Mouse (Mus musculus): ENCODE measurements around the gene Hdgfl2.

DNA sequence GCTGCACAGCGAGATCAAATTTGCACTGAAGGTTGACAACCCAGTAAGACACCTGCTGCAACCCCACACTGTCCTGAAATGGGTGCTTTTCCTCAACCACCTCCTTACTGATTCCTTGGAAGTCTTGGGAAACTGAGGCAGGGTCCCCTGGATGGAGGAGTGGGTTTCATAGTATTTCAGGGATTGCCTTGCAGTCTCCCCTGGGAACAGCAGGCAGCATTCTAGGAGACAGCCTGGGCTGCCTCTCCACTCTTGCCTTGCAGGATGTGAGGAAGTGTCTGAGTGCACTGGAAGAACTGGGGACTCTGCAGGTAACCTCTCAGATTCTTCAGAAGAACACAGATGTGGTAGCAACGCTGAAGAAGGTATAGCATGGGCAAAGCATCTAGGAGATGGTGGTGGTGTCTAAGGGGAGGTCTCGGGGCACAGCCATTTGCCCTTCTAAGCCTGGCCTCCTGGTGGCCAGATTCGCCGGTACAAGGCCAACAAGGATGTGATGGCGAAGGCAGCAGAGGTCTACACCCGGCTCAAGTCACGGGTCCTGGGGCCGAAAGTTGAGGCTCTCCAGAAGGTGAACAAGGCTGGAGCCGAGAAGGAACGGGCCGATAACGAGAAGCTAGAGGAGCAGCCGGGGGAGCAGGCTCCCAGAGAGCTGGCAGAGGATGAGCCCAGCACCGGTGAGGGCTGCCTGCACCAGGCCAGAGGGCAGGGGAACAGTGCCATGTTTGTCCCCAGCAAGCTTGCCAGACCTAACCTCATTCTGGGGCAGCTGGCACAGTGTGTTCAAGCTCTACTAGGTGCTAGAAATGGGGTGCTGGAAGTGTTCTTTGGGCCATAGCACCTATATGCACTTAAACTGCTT is 19.5 kb downstream of the Hdgfl2 start:
- TF ChIP-seq CTCF (IDR thresholded peaks at IDR 0.05; ENCODE audit: borderline replicate concordance, insufficient read depth, low read depth, low read length) (no peak), POLR2A (IDR thresholded peaks at IDR 0.05; ENCODE audit: borderline replicate concordance, insufficient read depth, low read length) (no peak)
